Mouse (Mus musculus) adrenal gland, adult 8-10 months (tissue): ENCODE measurements around the gene Prdx4. TPM values are rescaled to one million over a fixed set of nuclear protein-coding genes. Genes with fewer than 3 reads are reported as not detected.
A peak's percentile ranks its signal among the peaks of the same experiment; 100 is the strongest.
"Not testable (repeated sequence)": the region's sequence is repeated elsewhere in the genome, so short reads cannot be mapped to it uniquely, and the experiment has no call there.

Experiments used
- DNase-seq: peaks from one replicate; pipeline ENCODE4 v3.0.0; 2022
- total RNA-seq, 4 experiments: library from RNA; stranded (reverse); gene quantifications; 2 replicates each; pipeline ENCODE4 v1.2.4; 2022

Prdx4 gene
- 10 to 100 TPM; 23.2 to 31.9 (median 28.9) TPM for total RNA-seq

DNA sequence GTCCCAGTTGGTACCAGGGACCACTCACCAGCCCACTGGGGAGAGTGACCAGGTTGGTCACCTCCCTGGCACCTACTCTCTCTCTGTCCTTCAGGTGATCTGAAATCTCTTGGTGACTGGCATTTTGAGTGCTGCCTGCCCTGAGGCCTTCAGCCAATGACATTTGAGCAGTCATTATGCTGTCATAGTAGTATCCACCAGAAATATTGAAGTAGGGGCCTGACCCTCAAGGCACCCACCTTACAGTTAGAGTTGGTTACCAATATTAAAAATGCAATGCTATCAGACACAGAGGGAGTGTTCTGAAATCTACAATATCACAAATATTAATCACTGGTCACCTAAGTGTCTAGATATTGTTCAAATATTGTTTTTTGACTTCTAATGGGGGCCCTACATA lies at the start of gene Prdx4:
Gene Prdx4 (minus strand): TSS at position 101 of the 400 bp plus-strand sequence.
- DNase-seq = no peak

DNA sequence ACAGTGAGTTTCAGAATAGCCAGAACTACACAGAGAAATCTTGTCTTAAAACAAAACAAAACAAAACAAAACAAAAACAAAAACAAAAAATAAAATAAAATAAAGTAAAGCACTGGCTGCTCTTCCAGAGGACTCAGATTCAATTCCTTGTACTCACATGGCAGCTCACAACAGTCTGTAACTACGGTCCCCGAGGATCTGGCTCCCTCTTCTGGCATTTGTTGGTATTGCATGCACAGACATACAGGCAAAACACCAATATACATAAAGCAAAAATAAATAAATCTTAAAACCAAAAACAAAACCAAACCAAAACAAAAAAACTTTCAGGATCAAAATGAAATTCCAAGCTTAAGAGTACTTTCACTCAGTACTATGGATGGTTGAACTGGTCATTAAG lies 36.0 kb upstream of the Prdx4 start:
- no peak for DNase-seq

DNA sequence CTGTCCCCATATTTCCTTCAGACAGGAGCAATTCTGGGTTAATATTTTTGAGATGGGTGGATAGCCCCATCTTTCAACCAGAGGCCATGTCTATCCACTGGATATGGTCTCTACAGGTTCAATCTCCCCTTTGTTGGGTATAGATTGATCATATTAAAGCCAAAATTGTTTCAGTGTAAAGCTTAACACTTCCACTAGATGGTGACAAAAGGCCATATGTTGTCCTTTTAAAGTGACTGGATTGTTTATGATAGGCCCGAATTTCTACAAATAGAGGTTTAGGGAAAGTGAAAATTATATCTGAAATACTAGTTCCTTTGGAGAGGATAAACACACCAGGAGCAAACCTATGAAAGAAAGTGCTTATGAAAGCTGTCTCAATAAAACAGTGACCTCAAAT lies 34.9 kb upstream of the Prdx4 start:
- DNase-seq = no peak

DNA sequence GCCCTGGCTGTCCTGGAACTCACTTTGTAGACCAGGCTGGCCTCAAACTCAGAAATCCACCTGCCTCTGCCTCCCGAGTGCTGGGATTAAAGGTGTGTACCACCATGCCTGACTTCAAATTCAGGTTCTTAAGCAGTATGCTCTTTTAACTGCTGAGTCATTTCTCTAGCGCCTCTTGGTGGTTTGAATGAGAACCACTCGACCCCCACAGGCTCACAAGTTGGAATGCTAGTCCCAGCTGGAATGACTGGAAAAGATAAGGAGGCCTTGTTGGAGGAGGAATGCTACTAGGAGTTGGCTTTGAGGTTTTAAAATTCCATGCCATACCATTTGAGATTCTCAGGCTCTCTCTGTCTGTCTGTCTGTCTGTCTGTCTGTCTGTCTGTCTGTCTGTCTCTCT lies 29.6 kb upstream of the Prdx4 start:
- DNase-seq = not testable (repeated sequence)

DNA sequence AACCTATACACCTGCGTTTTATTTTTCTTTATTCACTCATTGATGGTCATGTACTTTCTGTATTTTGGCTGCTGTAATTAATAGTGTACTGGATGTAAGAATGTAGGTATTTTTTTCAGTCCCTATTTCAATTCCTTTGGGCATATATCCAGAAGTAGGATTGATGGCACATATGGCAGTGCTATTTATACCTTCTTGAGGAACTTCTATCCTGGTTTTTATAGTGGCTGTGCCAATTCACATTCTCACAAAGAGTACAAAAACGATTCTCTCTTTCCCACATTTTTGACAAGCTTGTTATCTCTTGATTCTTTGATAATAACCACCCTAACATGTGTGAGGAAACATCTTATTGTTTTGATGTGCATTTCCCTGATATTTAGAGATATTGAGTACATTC lies 24.5 kb upstream of the Prdx4 start:
- DNase-seq = no peak

DNA sequence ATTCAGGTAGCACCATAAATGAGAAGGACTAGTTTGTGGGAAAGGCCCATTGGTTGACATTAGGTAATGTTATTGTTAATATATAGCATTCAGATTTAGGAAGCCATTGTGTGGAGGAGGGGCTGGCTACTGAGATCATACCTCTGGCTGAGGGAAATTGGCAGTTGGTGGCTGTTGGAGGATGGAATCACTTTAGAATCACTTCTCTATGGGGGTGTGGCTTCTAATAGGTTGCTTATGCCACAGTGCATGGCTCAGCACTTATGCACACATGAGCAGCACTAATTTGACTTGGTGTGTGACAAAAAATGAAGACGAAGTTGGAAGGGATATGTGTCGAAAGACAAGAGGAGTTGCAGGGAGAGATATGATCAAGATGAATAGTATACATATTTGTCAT lies 5.7 kb upstream of the Prdx4 start:
- DNase-seq = no peak

DNA sequence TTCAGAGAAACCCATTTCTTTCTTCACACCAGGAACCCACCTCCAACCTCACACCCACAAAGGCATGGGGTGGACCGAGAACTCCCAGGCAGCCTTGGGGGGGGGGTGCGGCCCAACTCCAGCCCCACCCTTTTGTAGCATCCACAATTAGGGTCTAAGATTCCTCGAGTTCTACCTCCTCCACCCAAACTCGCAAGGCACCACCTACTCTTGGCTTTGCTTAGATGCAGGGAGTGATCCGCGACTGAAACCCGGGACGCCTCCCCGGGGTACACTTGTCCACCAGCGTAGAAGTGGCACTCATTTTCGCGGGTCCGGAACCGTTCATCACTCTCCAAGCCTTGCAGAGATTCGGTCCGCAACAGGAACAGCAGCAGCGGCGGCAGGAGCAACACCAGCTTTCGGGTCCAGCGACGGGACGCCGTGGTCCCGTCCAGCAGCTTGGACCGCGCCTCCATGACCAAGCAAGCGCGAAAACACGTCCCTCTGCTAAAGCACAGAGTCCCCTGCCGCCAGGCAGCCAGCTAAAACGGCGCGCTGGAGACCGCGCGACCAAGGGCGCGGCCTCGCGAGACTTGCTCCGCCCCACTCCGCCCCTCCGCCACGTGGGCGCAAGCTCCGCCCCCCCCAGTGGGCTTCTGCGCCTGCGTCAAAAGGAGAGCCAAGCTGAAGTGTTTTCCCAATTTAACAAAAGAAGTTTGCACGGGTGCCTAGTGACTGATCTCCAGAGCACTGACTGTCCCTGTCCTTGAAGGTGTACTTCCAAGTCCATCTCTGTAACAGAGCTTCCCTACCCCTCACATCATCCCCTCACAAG lies 2.4 kb downstream of the Prdx4 start:
- DNase-seq = peak; percentile 53

DNA sequence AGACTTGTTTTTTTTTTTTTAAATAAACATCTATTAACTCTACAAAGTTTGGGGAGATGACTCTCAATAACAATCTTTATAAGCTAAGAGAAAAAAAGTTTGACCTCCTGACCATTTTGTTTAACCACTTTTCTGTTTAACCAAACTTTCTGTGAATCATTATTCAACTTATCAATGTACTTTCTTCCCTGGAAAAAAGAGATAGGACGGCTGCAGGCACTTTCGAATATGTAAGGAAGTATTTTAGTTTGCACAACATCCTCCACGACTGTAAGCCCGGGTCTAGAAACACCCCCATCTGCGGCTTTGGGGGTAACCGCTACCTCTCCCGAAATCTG lies 3.0 kb downstream of the Prdx4 start:
- no peak for DNase-seq

DNA sequence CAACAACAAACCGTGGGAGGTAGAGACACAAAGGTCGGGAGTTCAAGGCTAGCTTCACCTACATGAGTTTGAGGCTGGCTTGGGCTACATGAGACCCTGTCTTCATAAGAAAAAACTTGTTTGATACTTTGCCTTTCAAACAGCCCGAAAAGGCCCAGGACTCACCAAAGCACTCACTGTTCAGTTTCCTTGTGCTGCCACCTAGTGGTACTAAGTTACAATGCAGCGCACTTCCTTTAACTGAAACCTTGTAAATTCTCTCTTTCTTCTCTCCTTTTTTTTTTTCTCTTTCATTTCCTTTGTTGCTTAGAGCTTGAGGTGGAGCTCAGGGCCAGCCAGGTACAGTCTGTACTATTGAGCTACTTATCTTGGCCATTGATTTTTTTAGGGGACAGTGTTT lies 22.5 kb downstream of the Prdx4 start:
- no peak for DNase-seq

DNA sequence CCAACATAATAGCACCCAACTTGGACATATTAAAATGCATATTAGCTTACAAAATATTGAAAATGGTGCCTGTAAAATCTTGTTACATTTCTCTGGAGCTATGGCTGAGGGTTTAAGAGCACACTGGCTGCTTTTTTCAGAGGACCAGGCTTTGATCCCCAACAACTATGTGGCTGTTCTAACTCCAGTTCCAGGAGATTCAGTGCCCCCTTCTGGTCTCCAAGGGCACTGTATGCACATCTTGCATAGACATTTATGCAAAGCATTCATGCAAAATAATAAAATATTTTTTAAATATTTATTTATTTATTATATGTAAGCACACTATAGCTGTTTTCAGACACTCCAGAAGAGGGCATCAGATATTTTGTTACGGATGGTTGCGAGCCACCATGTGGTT lies 34.2 kb downstream of the Prdx4 start:
- DNase-seq = no peak

DNA sequence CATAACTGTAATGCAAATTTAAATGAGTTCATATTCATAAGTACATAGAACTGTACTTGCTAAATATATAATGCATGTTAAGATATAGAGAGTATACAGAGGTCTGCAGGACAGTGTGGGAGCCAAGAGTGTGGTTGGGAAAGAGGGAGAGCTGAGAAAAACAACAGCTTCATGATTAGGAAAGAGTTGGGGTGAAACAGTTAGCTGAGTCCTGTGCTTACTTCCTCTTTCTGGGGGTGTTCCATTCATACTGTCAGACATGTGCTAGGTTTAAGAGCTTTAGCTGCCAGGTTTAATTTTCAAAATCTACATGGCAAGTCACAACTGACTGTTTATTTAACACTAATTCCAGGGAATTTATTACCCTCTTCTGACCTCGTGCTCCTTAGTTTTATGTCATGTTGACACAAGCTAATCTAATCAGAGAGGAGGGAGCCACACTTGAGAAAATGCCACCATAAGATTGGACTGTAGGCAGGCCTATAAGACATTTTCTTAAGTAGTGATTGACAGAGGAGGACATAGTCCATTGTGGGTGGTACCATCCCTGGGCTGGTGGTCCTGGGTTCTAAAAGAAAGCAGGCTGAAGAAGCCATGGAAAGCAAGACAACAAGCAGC lies 60.0 kb downstream of the Prdx4 start:
- DNase-seq = no peak

DNA sequence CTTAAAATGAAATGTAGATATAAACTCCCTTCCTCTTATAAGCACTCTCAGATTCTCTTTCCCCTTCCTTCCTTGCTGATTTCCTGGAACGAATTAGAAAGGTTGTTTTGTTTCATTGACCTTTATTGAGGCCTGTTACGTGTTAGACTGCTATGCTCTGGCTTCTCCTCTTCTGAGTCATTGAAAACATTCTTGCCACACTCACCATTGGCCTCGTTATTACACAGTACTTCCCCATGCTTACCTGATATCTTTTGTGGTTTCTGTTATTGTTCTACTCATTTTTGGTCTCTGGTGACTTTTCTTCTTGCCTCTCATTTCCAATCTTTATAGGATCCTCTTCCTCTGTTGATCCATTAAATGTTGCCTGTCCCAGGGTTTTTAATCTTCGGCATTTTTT lies 62.1 kb downstream of the Prdx4 start:
- no peak for DNase-seq

Other genes with a start within 250 kb of the Prdx4 start
- gene Magea2, start 247.1 kb downstream of the Prdx4 start, total RNA-seq = not detected
- gene Cldn34b2, start 212.3 kb downstream of the Prdx4 start, total RNA-seq = not detected
- 100 to 1,000 TPM; 112 to 145 (median 136) TPM for gene Sat1, start 124.3 kb downstream of the Prdx4 start, total RNA-seq
- 10 to 100 TPM; 46.2 to 52.9 (median 49.2) TPM for gene Acot9, start 78.3 kb downstream of the Prdx4 start, total RNA-seq